17 mouse cellular contexts compared by ENCODE assay signal in genomic region chr3:75879269-75879668, GRCm38 (mm10).
DNase-seq lines count a peak whose midpoint lies in the region; ATAC-seq and TF ChIP-seq lines count a peak whose summit lies in the region.
"Had no signal": no experiment of that assay in that cellular context is flagged by ENCODE, and none has a peak within 500 bp of the region (broad histone marks: within the 10 kb centered on the region; RNA-seq: fewer than 3 reads in every experiment).

No protein-coding gene starts in this region.

- no peak for DNase-seq in heart, postnatal 0 days (ENCODE audit: low spot score)
- DNase-seq in heart, embryonic 10.5 days (ENCODE audit: low spot score) = no peak
- no peak for DNase-seq in spleen, adult 2 months (ENCODE audit: low read depth in 1 of 2, low spot score in 2 of 2)
- no peak for DNase-seq in spleen, postnatal 36 days (ENCODE audit: low spot score in 2 of 2)
- DNase-seq in R1 (ENCODE audit: low read depth, low spot score) = peak; percentile 53
- peak; percentile 34 for DNase-seq in splenic B cell, adult 2 months (ENCODE audit: low read depth, low spot score)
- DNase-seq in frontal cortex, postnatal 14 days (ENCODE audit: low spot score in 2 of 2) = no peak
- no peak for DNase-seq in cerebellum, adult 11 months
- DNase-seq: adrenal gland, postnatal 14 days; cerebellum, adult 18-20 months; kidney, postnatal 36 days; midbrain, embryonic 14.5 days; right cerebral cortex, postnatal 25 days had no signal

- H3K9me3 ChIP-seq in heart, postnatal 0 days (replicated peaks; ENCODE audit: control insufficient read depth, low read length) = no peaks in the 10 kb centered on the region
- no peaks in the 10 kb centered on the region for H3K9me3 ChIP-seq in heart, embryonic 10.5 days
- H3K9me3 ChIP-seq: embryonic facial prominence, embryonic 15.5 days; heart, embryonic 13.5 days; hindbrain, embryonic 15.5 days; lung, embryonic 15.5 days had no signal

- no peak overlapping the region for H3K4me3 ChIP-seq in heart, postnatal 0 days (ENCODE audit: low read depth, low read length)
- H3K4me3 ChIP-seq in heart, embryonic 10.5 days = no peak overlapping the region
- no peak overlapping the region for H3K4me3 ChIP-seq in spleen, adult 2 months (ENCODE audit: extremely low read depth, insufficient read depth, insufficient read length)
- H3K4me3 ChIP-seq: embryonic facial prominence, embryonic 15.5 days; heart, embryonic 13.5 days; hindbrain, embryonic 15.5 days; lung, embryonic 15.5 days had no signal

- no peak for ATAC-seq in heart, postnatal 0 days (ENCODE audit: insufficient read depth, low read depth)

- H3K4me2 ChIP-seq in heart, postnatal 0 days (ENCODE audit: low read depth, low read length) = no peak overlapping the region
- H3K4me2 ChIP-seq: embryonic facial prominence, embryonic 15.5 days; heart, embryonic 13.5 days; hindbrain, embryonic 15.5 days; lung, embryonic 15.5 days had no signal

- TF ChIP-seq EP300 in heart, postnatal 0 days (IDR thresholded peaks at IDR 0.05; ENCODE audit: low read depth) = no peak

- no peaks in the 10 kb centered on the region for H3K27me3 ChIP-seq in heart, postnatal 0 days (ENCODE audit: control insufficient read depth, insufficient read depth, low read length)
- no peaks in the 10 kb centered on the region for H3K27me3 ChIP-seq in heart, embryonic 10.5 days (ENCODE audit: insufficient read depth, poor library complexity, severe bottlenecking)
- H3K27me3 ChIP-seq in spleen, adult 2 months (ENCODE audit: control insufficient read depth, insufficient read depth, low read length) = no peaks in the 10 kb centered on the region
- H3K27me3 ChIP-seq in splenic B cell, adult 2 months (ENCODE audit: control insufficient read depth, insufficient read depth, low read length, poor library complexity, severe bottlenecking) = no peaks in the 10 kb centered on the region
- H3K27me3 ChIP-seq: embryonic facial prominence, embryonic 15.5 days; heart, embryonic 13.5 days; hindbrain, embryonic 15.5 days; lung, embryonic 15.5 days had no signal

- 93% methylated on average over 2 of the region's 2 CpGs for WGBS in heart, postnatal 0 days
- WGBS in heart, embryonic 10.5 days = 84% methylated on average over 2 of the region's 2 CpGs
- WGBS in spleen, adult 2 months = 97% methylated on average over 2 of the region's 2 CpGs

- peaks cover 42% of the 10 kb centered on the region for H3K36me3 ChIP-seq in heart, postnatal 0 days (replicated peaks; ENCODE audit: control insufficient read depth, insufficient read depth, low read length)
- peaks cover 66% of the 10 kb centered on the region for H3K36me3 ChIP-seq in heart, embryonic 10.5 days
- H3K36me3 ChIP-seq in spleen, adult 2 months (ENCODE audit: control insufficient read depth, insufficient read depth, low read length) = no peaks in the 10 kb centered on the region; the same call in 1 of the 2 replicates
- no peaks in the 10 kb centered on the region for H3K36me3 ChIP-seq in splenic B cell, adult 2 months (ENCODE audit: control insufficient read depth, insufficient read depth, low read length, poor library complexity, severe bottlenecking)

- no peak overlapping the region for H3K9ac ChIP-seq in heart, postnatal 0 days (replicated peaks; ENCODE audit: low read depth, low read length)
- H3K9ac ChIP-seq: embryonic facial prominence, embryonic 15.5 days; heart, embryonic 13.5 days; hindbrain, embryonic 15.5 days; lung, embryonic 15.5 days had no signal

- no peak for TF ChIP-seq POLR2A in spleen, adult 2 months (IDR thresholded peaks at IDR 0.05; ENCODE audit: low read depth, low read length)

- TF ChIP-seq CTCF in heart, postnatal 0 days (IDR thresholded peaks at IDR 0.05; ENCODE audit: low read depth) = peak; percentile 15; the same call in 1 of the 2 replicates
- peak; percentile 5; the same call in 1 of the 2 replicates for TF ChIP-seq CTCF in spleen, adult 2 months (IDR thresholded peaks at IDR 0.05; ENCODE audit: extremely low read depth, insufficient read depth, insufficient read length, insufficient replicate concordance)

- H3K4me1 ChIP-seq in heart, postnatal 0 days (ENCODE audit: control insufficient read depth, insufficient read depth) = no peaks in the 10 kb centered on the region
- no peaks in the 10 kb centered on the region for H3K4me1 ChIP-seq in heart, embryonic 10.5 days
- H3K4me1 ChIP-seq in spleen, adult 2 months (ENCODE audit: control insufficient read depth, insufficient read depth, insufficient read length) = no peaks in the 10 kb centered on the region
- H3K4me1 ChIP-seq: embryonic facial prominence, embryonic 15.5 days; heart, embryonic 13.5 days; hindbrain, embryonic 15.5 days; lung, embryonic 15.5 days had no signal

- no peak overlapping the region for H3K27ac ChIP-seq in heart, postnatal 0 days (ENCODE audit: low read depth)
- H3K27ac ChIP-seq in heart, embryonic 10.5 days = no peak overlapping the region
- no peak overlapping the region for H3K27ac ChIP-seq in spleen, adult 2 months (ENCODE audit: insufficient read depth, low read length)
- H3K27ac ChIP-seq: embryonic facial prominence, embryonic 15.5 days; heart, embryonic 13.5 days; hindbrain, embryonic 15.5 days; lung, embryonic 15.5 days had no signal

Comparison
In these comparisons a context has a peak if more than half of its experiments do, and no peak if none do; other contexts are left out.
1. DNase-seq: peak in R1 (single experiment) and splenic B cell, adult 2 months (single experiment); none in heart, postnatal 0 days (single experiment), heart, embryonic 10.5 days (single experiment), spleen, adult 2 months (0 of 2), spleen, postnatal 36 days (0 of 2), frontal cortex, postnatal 14 days (0 of 2) and cerebellum, adult 11 months (single experiment).